Mouse (Mus musculus) WW6 (cell line): Measurements from ENCODE around the gene Mia2.

ENCODE experiments used
- DNase-seq: peaks from one replicate; pipeline ENCODE4 v3.0.0-alpha.2; 2013; ENCODE audit warnings: low read depth, low spot score

The Mia2 gene

DNA sequence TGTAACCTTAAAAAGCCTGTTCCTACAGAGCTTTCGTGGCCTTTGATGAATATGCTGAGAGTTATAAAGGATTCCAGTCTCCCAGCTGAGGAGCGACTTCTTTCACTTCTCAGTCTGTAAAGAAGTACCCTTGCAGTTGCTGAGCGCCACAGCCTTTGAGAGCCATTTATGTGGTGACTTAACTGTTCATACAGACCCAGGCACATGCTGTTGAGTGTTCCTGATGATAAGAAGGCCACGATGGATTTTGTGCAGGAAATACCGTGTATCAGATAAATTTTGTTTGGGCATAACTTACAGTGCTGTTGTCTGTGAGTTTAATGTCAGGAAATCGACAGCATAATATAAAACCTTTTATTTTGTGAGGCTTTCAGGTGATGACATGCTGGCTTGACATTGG is 68.9 kb downstream of the Mia2 start:
- DNase-seq, result no peak

DNA sequence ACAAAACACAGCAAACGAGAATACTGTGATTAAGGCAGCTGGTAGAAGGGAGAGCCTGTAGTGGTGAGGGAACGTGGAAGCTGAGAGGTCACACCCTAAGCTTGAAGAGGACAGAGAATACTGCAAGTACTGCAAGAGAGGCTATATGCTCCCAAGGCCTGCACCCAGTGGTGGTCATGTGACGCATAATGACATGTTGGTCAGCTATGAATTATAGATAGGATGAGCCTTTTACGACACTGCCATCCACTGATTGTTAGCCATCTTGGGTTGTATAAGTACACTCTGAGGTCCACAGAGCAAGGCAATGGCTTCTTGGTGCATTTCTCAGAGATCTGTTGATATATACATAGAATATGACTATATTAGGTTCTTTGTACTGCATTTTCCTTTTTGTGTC is 71.0 kb downstream of the Mia2 start:
- no peak for DNase-seq

DNA sequence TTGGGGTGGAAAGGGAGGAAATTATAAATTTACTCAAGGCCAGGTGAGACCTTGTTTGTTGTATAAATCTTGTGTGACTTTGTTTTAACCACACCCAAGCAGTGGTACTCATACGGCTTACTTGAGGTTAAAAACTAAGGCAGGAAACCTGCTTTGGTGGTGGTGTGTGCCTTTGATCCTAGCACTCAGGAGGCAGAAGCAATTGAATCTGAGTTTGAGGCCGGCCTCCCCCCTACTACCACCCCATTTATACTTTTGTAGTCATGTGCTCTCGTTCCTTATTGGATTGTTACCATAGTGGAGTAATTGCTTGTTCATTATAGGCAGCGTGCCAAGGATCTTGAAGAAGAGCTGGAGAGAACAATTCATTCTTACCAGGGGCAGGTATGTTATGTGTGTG is 74.3 kb downstream of the Mia2 start:
- no peak for DNase-seq

DNA sequence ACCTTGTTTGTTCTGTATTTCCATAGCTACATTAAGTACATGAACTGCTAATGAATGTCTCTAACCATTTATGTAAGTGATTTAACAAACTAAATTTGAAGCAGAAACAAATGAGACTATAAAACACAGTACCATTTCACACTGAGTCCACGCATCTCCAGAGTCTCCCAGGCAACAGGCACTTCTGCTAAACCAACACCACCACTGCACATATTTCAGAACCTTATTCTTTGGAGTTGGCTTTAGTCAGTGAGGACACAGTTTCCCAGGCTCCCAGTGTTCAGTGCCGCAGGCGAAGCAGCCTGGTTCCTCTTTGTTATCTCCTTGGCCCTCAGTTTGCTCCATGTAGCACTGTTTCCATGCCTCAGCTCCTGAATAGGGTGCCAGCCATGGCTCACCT is 82.2 kb downstream of the Mia2 start:
- DNase-seq, result no peak

DNA sequence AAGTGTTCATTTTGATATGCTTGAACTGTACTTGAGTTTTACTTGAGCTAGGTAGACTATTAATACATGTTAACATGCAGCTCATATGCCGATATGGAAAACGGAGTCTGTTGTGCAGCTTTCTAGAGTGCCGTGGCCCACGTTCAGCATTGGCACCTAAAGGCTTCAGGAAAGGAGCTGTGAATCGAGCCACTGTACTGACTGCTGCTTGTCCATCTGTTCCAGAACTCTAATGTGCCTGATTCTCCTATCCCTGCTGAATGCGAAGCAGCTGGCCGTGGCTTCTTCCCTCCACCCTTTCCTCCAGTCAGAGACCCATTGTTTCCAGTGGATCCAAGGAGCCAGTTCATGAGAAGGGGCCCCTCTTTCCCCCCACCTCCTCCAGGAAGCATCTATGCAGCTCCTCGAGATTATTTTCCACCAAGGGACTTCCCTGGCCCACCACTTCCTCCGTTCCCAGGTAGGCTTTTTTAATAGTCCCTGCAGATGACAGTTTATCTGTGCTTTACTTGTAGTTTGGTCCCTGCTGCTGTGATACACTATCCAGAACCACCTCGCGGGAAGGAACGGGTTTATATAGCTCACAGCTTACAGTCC is 92.6 kb downstream of the Mia2 start:
- DNase-seq, result no peak

DNA sequence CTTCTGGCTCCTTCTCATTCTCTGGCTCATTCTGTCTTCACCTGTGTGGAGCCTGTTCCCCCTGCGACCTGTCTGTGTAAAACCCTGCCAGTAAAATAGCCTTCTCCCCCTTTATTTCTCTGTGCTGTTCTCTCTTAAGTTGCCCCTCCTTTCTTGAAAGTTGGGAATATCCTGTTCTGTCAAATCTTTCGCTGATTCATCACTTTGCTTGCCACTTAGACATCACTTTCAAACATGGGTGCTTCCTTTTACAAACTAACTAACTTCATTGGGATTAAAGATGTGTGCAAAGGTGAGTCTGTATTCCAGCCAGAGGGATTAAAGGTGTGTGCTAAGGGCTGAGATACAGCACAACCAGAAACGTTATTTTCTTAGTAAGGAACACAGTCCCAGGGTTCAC is 98.0 kb downstream of the Mia2 start:
- no peak for DNase-seq

DNA sequence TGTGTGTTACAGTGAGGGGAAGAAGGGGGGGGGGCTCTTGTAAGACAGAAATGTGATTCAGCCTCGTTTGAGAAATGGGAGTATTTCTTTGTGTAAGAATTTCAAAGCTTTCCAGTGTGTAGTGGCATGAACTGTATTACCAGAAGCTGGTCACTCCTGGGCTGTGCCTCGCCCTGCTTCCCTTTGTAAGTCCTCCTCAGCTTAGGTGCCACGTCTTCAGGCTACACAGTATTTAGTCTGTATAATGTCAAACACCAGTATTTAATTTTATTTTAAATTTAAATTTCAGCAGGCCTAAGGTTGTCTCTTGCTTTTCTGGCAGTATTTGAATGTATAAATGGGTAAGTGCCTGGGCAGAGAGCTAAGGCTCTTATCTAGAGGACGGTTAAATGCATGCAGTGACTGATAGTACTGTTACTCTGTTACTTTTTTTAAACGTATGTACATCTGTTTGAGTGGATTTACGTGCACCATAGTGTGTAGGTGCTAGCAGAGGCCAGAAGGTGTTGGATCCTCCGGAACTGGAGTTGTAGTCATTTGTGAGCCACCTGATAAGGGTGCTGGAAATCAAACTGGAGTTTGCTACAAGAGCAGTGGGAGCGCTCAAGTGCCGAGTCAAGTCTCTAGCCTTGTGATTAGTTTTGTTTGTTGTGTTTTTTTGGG is 98.9 kb downstream of the Mia2 start:
- DNase-seq, result no peak

DNA sequence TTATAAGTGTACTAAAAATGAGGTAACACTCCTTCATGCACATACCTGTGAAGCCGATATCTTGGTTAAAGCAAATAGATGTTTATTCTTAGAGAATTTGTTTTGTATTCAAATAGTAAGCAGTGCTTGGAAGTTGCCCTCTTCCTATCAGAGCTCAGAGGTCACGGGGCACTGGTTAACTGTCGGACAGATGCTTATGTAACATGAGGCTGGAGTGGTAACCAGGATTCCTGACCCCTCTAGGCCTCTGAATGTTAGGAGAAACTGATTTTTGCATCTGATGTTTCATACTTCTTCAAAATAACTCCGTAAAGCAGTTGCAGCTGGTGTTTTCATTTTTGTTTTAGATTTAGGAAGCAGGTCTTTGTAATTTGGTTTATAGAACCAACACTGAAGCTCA is 99.5 kb downstream of the Mia2 start:
- no peak for DNase-seq

DNA sequence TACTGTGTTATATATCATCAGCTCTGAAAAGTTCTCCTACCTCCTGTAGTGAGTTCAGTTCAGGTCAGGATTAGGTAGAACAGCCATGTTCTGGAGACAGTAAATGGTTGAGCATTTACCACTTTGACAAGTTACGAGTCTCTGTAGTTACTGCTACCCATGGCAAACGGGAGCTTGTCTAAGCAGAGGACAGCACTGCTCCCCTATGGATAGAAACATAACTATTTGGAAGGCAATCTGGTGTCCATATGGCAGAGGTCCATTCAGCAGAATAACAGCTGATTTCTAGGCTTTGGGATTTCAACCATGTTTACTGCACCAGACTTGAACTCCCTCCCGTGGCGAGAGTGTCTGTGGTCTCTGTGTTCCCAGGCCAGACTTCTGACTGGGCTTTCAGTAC is 100.3 kb downstream of the Mia2 start:
- no peak for DNase-seq

DNA sequence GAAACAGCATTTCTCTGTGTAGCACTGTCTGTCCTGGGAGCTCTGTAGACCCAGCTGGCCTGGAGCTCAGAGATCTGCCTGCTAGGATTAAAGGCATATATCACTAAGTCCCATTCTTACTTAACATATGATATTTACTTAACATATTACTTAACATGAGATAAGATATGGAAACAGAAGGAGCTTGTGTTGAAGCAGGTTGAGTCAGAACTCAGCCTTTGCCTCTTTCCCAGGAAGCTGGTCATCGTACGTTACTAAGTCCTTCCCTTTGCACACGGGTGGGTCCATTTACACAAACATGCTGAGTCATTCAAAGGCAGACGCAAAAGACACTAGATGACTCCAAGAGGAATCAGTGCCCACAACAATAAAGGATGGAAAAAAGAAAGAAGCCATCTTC is 103.2 kb downstream of the Mia2 start:
- DNase-seq, result no peak

DNA sequence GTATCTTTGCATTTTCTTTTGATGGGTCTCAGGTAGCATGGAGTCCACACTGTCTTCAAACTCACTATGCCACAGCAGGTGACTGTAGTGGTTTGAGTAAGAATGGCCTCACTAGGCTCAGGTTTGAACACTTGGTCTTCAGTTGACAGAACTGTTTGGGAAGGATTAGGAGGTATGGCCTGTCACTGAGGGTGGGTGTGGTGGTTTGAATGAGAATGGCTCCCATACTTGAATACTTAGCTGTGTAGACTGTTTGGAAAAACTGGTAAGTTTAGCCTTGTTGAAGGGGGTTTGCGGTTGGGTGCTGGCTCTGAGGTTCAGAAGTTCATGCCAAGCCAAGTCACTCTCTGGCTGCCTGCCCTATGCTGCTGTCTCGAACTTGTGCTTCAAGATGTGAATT is 103.8 kb downstream of the Mia2 start:
- no peak for DNase-seq

DNA sequence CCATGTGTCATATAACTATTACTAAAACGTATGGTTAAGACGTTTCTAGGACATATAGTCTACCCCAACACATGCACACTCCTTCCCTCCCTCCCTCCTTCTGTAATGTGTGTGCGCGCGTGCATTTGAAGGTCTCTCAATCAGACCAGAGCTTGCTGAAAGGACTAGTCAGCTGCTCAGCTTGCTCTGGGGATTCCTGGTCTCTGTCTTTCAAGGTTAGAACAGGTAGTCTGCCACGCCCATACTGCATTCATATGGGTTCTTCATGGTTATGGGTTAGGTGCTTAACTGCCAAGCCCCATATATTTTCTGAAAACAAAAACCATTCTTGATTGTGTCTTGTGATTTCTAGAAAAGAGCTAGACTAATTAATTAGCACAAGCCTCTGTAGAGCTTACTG is 110.0 kb downstream of the Mia2 start:
- no peak for DNase-seq

DNA sequence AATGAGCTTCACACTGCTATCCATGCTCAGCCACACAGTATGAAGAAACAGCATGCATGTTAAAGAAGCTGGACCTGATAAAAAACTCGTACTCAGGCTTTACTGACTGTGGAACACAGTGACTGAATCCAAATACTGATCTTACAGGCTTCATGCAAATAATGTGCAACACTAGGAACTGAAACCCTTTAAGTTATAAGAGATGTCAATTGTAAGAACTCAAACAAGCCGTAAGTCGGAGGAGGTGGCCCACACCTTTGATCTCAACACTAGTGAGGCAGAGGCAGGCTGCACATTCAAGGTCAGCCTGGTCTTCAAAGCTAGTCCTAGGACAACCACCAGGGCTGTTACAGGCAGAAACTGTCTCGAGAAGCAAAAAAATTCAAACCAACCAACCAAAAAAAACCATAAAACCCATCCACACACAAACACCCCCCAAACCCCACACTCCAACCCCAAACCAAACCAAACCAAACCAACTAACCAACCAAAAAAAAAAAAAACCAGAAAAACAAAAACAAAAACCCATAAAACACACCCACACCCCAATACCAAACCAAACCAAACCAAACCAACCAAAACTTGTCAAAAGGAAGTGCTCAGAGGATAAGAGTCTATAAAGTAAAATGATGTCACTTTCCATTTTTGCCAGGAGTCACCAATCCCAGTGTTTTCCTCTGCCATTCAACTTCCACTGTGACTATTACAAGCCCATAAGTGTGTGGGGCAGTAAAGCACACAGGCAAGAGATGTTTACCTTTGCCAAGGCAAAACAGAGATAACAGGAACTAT is 110.8 kb downstream of the Mia2 start:
- DNase-seq, result no peak

DNA sequence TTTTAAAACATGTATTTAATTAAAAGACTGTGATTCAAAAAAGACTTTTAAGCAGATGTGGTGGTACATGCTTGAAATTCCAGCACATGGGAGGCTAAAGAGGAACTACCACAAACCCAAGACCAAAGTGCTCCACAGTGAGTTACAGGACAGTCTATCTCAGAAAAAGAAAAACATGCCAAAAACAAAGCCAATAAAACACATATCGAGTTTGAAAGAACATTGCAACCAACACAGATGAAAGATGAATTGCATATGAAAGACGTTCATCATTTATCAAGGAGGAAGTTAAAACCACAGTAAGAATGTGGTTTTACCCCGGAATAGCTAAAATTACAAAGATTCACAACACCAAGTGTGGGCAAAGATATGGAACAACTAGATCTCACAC is 111.4 kb downstream of the Mia2 start:
- DNase-seq, result no peak

DNA sequence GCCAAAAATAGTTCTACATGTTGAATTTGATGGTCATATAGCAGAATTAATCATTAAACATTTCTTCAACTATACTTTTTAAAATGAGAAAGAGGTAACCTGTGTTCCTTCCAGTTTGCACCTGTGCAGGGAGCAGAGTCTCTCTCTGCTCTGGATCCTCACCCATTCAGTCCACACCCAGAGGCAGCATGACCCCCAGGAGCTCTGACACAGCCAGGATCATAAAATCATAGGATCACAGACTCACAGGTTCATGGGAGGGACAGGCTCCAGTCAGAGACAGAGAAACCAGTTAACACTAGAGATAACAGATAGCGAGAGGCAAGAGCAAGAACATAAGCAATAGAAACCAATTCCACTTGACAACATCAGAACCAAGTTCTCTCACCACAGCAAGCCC is 112.2 kb downstream of the Mia2 start:
- DNase-seq, result no peak

DNA sequence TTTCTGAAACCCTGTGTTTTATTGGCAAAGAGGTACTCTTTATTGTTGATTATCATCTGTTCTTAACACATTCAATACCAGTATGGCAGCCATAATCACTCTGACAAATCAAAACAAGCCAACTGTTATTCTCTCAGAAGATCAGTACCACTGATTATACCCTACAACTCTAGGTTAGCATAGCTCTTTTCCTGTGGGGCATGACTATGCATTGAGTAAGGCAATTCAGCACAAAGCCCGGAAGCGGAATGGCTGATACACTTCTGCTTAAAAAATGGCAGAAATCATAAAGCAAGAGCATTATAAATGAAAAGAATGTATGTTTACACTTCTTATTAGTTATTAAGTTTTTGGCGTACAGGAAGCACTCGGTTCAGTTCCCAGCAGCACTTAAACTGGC is 120.6 kb downstream of the Mia2 start:
- DNase-seq, result no peak

DNA sequence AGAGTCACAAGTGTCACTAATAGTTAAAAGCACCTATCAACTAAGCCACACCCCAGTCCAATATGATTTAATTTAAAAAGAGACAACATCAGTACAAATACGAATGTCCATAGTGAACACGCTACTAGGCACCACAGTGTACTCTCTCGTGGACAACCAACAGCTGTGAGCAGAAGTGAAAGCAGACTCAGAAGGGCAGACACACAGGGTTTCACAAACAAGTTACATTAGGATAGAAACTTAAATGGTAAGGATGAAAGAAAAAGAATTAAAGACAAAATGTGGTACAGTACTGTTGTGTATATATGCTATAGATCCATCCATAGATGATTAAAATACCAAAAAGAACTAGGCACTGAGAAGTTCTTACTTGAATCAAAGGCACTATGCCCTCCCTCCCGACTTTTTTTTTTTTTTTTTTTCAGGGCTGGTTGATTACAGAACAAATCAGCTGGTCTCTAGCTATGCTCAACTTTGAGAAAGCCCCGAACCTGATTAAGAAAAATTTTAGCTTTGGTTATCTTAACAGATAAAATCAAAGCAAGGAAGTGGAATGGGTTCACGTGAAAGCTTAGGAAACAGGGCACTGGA is 121.2 kb downstream of the Mia2 start:
- no peak for DNase-seq

DNA sequence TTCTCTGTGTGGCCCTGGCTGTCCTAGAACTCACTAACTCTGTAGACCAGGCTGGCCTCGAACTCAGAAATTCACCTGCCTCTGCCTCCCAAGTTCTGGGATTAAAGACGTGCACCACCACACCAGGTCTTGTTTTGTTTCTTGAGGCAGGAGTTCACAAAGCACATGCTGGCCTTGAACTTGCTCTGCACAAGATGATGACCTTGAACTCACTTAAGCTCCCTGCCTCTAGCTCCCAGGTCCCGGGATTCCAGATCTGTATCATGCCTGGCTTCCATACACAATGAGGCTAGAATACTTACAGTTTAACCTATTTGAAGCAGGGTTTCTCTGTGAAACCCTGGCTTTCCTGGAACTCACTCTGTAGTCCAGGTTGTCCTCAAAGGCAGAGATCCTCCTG is 121.7 kb downstream of the Mia2 start:
- DNase-seq, result no peak

DNA sequence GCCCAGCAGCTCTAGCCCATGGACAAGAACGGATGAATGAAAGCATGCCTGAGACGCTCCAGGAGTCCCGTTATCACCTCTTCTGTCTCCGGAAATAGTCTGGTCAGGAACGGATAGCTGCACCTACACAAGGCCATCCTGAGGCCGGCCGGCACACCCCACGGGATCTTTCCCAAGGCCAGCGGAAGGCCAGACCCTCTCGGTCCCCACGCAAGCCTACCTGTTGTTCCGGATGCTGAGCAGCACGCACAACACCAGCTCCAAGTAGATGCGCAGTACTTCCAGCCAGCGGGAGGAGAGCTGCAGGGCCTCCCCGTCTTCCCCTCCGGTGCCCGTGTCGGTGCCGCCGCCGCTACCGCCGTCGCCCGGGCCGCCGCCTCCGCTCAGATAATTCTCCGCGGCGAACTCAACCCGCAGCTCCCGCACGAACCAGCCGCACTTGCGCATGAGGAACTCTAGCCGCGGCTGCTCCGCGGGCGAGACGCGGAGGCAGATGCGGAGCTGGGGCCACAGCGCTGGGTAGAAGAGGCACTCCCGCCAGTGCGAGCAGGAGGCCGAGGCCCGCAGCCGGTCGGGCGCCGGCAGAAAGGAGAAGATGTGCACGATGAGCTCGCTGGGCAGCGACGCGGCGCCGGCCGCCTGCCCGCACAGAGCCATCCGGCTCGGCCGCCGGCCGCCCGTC is 123.2 kb downstream of the Mia2 start:
- no peak for DNase-seq

DNA sequence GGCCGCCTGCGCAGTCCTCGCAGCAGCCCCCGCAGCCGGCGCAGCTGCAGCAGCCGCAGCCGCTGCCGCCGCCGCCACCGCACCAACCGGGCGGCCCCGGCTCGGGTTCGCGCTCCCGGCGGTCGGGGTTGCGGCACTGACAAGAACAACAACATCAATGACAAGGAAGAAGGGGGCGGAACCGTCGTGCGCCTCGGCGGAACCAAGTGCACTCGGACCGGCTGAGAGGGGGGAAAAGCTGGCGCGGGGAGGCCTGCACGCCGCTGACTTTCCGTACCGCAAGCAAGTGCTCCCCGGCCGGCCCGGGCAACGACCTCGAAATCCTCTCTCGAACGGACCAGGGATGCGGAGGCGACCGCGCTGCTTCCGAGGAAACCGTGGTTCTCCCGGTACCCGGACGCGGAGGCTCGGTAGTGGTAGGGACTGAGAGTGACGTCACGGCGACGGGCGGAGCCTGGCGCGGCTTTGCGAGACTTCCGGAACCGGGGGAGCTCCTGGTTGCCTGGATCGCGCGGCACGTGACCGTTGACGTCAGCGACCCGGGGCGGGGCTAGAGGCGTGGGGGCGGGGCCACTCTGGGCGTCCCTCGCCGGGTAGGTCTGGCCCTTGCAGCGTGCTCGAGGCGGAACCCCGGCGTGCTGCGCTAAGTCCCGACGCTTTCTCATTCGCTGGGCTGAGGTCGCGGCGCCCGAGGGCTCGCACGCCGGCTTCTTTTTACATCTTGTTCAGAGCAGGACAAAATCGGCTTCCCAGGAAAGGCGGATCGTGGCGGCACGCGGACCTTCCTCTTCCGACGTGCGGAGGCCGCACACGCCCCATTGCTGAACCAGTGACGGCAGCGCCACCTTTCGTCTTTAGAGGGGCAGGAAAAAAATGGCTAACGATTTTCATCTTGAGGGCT is 124.0 kb downstream of the Mia2 start, which contains the start of gene Fbxo33:
Fbxo33 (minus strand) TSS at position 401 of the 901 bp plus-strand sequence.
- peak; percentile 87 for DNase-seq

DNA sequence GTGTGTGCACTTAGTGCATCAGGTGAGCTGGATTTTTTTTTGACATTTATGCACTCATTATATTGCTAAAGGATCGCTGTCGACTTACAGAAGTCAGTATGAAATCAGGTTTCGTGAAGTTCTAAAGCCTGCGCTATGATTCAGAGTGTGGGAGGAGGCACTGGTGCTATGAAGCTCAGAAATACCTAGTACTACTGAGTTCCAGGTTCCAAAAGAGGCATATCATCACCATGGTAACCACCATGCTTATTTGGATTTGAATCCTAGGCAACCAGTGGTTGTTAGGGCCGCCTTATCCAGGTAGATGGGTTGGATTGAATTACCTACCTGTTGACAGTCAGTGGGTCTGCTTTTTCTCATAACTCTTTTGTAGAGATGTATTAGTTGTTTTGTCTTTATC is 132.8 kb downstream of the Mia2 start:
- no peak for DNase-seq
